ENCODE assay signal across 35 mouse cellular contexts in the genomic region with DNA sequence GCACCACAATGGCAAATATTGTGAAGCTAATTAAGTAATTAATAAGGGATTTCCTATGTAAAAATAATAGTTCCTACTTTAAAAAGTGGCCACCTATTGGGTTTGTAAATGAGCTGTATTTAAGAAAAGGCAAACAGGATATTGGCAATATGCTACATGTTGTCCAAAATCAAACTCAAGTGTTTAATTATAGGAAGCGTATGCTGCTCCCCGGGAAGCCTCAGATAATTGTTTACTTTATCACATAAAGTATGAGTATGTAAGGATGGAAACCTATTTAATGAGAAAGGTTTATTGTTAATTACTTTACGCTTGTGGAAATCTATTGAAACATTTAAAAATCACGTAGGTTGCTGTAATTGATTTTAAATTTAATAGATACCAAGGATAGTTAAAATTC.
"Had no signal": no experiment of that assay in that cellular context is flagged by ENCODE, and none has a peak within 500 bp of the region (broad histone marks: within the 10 kb centered on the region; RNA-seq: fewer than 3 reads in every experiment).

No protein-coding gene starts in this region.

- H3K4me2 ChIP-seq: heart, embryonic 11.5 days; heart, embryonic 12.5 days; heart, embryonic 13.5 days; heart, embryonic 15.5 days; hindbrain, embryonic 12.5 days; hindbrain, embryonic 13.5 days; hindbrain, embryonic 14.5 days; hindbrain, embryonic 15.5 days; intestine, embryonic 15.5 days; kidney, embryonic 15.5 days had no signal

- H3K36me3 ChIP-seq: heart, embryonic 10.5 days; hindbrain, embryonic 10.5 days; hindbrain, embryonic 13.5 days; hindbrain, embryonic 15.5 days; intestine, embryonic 15.5 days had no signal

- H3K27me3 ChIP-seq: heart, embryonic 12.5 days; heart, embryonic 13.5 days; heart, embryonic 15.5 days; hindbrain, embryonic 12.5 days; hindbrain, embryonic 13.5 days; hindbrain, embryonic 15.5 days; intestine, embryonic 15.5 days; kidney, embryonic 15.5 days had no signal

- DNase-seq: heart, postnatal 10 days; heart, postnatal 14 days; heart, postnatal 36 days; heart, postnatal 4 days; kidney, adult 11 months; kidney, adult 18-20 months; kidney, adult 2 months; kidney, adult 8-10 months; kidney, adult 9 months; kidney, postnatal 10 days; kidney, postnatal 14 days; kidney, postnatal 25 days; kidney, postnatal 36 days; kidney, postnatal 4 days; layer of hippocampus, adult 9-11 months; layer of hippocampus, postnatal 36 days had no signal

- ATAC-seq: hindbrain, embryonic 16.5 days; hindbrain, postnatal 0 days; inflammation-experienced regulatory T-cells, adult 6 months; intestine, embryonic 15.5 days; intestine, embryonic 16.5 days; intestine, postnatal 0 days had no signal

- H3K27ac ChIP-seq: heart, embryonic 10.5 days; heart, embryonic 13.5 days; heart, embryonic 15.5 days; hindbrain, embryonic 10.5 days; hindbrain, embryonic 12.5 days; hindbrain, embryonic 13.5 days; hindbrain, embryonic 14.5 days; hindbrain, embryonic 15.5 days; hindbrain, postnatal 0 days; intestine, embryonic 15.5 days; kidney, embryonic 15.5 days; kidney, postnatal 0 days; layer of hippocampus, adult 2 months had no signal

- H3K4me3 ChIP-seq: heart, embryonic 10.5 days; heart, embryonic 12.5 days; heart, embryonic 13.5 days; heart, embryonic 15.5 days; hindbrain, embryonic 10.5 days; hindbrain, embryonic 12.5 days; hindbrain, embryonic 13.5 days; hindbrain, embryonic 15.5 days; intestine, embryonic 15.5 days; kidney, embryonic 15.5 days; layer of hippocampus, adult 2 months had no signal

- H3K9ac ChIP-seq: heart, embryonic 12.5 days; heart, embryonic 13.5 days; heart, embryonic 15.5 days; hindbrain, embryonic 12.5 days; hindbrain, embryonic 13.5 days; hindbrain, embryonic 14.5 days; hindbrain, embryonic 15.5 days; intestine, embryonic 15.5 days; kidney, embryonic 15.5 days had no signal

- H3K4me1 ChIP-seq: heart, embryonic 10.5 days; heart, embryonic 12.5 days; heart, embryonic 13.5 days; heart, embryonic 15.5 days; hindbrain, embryonic 10.5 days; hindbrain, embryonic 12.5 days; hindbrain, embryonic 13.5 days; hindbrain, embryonic 15.5 days; intestine, embryonic 15.5 days; kidney, embryonic 15.5 days had no signal

- H3K9me3 ChIP-seq: heart, embryonic 10.5 days; heart, embryonic 12.5 days; heart, embryonic 13.5 days; heart, embryonic 15.5 days; hindbrain, embryonic 10.5 days; hindbrain, embryonic 12.5 days; hindbrain, embryonic 13.5 days; hindbrain, embryonic 15.5 days; intestine, embryonic 15.5 days; kidney, embryonic 15.5 days had no signal
